Mouse (Mus musculus): ENCODE results near the gene Olfr5. TPM values are rescaled to one million over a fixed set of nuclear protein-coding genes. Genes with fewer than 3 reads are reported as not detected.
"Not testable (repeated sequence)": the region's sequence is repeated elsewhere in the genome, so short reads cannot be mapped to it uniquely, and the experiment has no call there.

Olfr5 gene
- not detected for total RNA-seq (2021)

DNA sequence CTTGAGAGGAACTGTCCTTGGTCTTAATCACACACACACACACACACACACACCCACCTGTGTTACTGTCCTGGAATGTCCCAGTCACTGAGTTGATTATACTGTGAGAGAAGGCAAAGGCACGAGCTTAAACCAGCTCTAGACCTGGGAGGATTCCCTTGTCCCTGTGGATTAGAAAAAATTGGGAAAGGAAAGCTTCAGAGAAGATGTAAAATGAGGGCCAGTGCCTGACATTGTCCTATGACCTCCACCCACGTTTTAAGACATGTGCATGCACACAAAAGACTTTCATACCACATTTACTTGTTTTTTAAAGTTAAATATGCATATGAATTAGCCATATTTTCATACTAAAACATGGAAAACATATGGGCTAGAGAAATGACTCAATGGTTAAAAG lies at the start of gene Olfr5:
TSS of gene Olfr5 (minus strand) at position 101 of the 400 bp plus-strand sequence.
- no peak for DNase-seq

DNA sequence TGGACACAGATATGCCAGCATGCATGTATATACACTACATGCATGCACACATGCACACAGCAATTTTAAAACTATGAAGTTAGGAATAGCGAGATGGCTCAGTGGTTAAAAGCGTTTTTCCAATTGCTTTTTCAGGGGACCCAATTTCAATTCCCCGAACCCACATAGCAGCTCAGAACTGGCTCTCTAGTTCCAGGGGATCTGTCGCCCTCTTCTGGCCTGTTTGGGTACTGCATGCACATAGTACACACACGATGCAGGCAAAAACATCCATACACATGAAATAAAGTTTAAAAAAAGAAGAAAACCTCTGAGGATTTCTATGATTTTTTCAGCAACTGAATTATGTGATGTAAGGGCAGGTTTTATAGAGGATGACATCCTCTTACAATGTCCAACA lies 39.4 kb upstream of the Olfr5 start:
- no peak for DNase-seq

DNA sequence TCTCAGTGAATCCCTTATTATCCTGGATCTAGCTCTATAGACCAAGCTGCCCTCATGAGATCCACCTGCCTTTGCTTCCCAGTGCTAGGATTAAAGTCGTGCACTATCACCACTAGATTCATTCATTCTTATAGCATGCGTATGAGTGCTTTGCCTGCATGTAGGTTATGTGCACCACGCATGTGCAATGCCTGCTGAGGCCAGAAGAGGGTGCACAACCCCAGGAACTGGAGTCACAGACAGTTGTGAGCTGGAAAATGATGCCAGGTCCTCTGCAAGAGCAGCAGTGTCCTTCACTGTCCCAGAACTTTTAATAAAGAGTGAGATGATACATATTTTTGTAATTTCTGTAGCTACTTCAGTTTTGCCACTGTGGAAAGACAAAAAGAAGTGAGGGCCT lies 38.3 kb upstream of the Olfr5 start:
- DNase-seq, result no peak

DNA sequence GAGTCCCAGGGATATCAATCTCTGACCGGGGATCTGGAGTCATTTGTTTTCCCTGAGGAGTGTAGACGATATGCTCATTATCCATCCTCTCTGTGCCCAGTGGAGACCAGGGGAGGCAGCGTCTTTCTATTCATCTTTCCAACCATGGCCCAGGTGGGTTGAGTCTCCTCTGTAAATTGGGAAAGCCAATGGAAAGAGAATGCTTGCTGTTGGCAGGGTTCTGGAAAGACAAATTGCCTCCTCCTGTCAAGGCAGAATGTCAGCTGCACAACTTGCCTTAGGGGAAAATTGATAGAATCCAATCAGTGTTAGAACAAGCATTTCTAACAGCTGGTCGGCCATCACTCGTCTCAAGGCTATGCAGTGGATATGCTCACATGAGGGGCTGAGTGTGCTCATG lies 36.1 kb upstream of the Olfr5 start, which contains the start of gene Olfr1349:
TSS of gene Olfr1349 (minus strand) at position 101 of the 400 bp plus-strand sequence.
- DNase-seq, result no peak

DNA sequence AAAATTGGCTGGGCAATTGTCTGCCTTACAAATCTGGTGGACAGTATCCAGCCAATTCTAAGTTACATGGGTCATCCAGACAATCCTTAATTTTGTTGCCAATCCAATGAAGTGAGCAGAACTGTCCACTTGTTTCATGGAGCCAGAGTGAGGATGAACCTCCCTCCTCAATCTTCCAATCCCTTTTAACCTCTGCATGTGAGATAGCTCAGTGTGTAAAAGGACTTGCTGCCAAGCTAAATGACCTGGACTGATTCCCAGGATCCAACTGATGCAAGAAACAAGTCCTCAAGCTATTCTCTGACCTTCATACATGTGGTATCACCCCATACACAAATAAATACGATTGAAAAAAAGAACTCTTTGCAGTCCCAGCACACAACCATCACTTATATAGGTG lies 34.9 kb upstream of the Olfr5 start:
- DNase-seq, result no peak

DNA sequence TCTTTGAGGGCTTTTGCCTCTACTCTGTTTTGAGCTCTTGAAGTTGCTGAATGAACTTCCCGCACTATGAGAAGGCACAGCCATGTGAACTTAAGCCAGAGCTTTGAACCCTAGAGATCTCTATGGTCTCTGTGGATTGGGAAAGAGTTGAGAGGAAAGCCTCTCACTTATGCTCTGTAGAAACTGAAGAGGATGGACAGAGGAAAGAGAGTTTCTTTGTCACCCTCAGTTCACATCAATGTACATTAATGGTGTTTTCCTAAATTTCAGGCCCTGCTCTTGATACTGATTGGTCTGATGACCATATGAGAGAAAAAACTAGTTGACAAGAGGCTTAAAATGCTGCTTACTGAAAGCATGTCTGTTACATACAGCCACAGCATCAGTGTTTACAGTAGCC lies 21.9 kb upstream of the Olfr5 start, which contains the start of gene Olfr1348:
TSS of gene Olfr1348 (minus strand) at position 101 of the 400 bp plus-strand sequence.
- no peak for DNase-seq

DNA sequence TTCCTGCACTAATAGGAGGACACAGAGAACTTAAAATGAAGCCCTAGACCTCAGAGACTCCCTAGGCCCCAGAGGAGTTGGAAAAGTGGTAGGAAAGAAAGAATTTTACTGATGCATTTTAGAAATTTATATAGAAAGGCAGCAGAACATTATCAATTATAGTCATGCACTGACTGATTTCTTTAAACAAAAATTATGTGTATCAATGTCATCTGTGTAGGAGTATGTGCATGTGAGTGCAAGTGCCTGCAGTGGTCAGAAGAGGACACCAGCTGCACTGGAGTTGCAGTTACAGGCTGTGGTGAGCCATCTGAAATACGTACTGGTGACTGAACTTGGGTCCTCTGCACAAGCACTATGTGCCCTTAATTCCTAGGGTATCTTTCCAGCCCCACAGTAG lies 12.9 kb upstream of the Olfr5 start, which contains the start of gene Olfr1347:
TSS of gene Olfr1347 (minus strand) at position 101 of the 400 bp plus-strand sequence.
- DNase-seq, result no peak

DNA sequence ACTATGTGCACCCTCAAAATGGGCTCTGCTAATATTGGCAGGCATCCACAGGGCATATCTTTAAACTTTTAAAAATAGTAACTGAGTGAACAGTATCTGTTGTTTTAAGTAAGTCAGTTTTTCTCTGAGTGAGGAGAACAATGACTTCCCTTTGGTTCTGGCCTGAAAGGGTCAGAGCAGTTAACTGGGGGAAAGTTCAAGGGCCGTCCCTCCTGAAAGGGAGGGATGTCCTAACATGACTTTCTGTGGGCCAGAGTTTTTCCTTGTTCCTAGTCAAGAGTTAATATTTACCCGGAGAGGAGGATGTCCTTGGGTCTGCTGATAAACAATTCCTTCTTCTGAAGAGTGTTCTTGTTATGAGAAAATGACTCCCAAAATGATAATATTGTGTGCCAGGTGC lies 9.1 kb downstream of the Olfr5 start:
- not testable (repeated sequence) for DNase-seq

DNA sequence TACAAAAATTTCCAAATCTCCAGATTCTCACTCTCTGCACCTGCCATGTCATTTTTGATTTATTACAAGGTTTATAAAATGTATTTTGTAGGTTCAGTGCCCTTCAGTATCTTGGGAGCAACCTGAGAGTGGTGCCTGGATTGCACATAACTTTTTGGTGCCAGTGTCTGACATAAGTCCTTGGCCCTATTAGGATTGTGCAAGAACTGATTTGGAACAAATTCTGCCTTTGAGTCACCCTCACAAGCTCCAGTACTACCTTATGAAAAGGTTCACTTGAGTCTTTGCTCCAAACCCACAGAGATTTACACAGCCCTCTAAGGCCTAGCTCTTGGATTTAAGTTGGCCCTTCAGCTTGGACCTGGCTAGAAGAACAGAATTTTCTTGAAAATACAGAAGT lies 19.8 kb downstream of the Olfr5 start, which contains the start of gene Olfr1346:
TSS of gene Olfr1346 (plus strand) at position 151 of the 400 bp plus-strand sequence.
- no peak for DNase-seq

DNA sequence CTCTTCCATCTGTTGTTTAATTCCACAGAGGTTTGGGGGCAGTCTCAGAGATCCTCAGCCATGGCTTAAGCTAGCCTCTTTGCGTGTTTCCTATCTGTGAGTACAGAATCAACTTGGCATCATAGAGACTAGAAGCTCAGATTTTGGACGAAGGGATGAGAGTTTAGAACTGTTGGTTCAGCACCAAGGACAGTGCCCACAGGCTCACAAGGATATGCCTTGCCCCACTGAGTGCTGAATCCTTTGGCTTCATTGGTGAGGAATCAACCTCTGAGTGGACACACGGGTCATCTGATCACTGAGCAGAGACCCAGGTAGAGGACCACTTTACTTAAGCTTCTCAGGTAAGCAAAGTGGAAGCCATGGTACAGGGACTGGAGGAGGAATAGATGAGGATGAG lies 30.3 kb downstream of the Olfr5 start:
- DNase-seq, result no peak

DNA sequence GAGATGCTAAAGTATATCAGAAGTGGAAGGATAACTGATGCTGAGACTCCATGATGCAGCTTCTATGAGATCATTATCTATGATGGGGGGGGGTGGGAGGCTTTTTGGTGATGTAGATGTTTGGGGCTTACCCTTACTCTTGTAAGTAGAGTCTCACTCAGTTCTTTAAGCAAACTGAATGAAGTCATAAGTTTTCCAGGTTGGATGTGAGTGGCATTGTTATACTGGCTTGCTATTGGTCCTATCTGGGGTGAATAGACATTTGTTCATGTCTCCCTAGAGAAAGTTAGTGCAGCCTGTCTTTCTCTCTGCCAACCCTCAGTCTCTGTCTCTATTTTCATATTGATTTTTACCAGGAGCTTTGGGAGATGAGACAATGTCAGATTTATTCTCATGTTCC lies 30.9 kb downstream of the Olfr5 start, which contains the start of gene Olfr1336:
TSS of gene Olfr1336 (plus strand) at position 301 of the 400 bp plus-strand sequence.
- DNase-seq, result no peak

DNA sequence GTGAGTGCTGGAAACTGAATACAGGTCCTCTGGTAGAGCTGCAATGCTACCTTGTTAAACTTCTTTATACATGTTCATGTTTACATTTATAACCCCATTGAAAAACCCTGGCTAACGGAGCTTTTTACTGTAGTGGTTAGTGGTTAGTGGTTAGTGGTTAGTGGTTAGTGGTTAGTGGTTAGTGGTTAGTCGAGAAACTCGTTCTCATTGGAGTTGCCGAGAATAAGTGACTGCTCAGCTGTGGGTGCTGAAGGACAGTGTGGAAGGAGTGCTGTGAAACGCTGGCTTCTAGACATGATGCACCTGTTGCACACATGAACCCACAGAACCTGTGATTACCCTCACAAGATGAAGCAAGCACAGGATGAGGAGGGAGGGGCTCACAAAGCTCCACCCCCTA lies 39.0 kb downstream of the Olfr5 start:
- no peak for DNase-seq

DNA sequence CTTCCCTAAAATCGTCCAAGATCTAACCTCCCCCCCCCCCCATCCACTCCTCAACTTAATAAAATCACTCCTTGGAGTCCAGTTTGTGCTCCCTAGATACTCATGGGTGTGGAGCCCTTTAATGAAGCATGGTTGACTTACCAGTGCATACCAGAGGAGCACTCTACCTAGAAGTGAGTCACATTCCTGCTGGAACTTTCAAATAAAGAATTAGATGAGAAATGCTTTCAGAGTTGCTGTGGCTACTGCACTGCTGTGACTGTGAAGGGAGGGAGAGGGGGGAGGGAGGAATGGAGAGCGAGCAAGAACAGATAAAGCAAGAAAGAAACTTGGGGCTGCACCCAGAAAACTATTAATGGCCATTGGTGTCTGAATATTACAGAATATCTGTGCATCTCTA lies 45.6 kb downstream of the Olfr5 start:
- no peak for DNase-seq

DNA sequence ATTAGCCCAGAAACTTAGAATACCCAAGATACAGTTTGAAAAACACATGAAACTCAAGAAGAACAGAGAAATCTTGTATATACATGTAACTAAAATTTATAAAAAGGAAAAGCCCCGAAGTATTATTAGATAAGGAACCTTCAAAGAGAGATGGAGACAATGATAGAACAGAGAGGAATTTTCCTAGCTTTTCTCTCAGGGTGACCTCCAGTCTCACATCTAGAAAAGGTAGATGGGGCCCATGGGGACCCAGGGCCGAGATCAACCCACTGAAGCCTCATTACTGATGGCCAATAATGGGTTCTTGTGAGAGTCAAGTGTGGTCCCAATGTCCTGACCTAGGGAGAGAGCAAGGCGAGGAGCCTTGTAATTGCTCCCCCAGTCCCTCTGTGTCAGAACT lies 48.4 kb downstream of the Olfr5 start, which contains the start of gene Olfr1344:
TSS of gene Olfr1344 (plus strand) at position 301 of the 400 bp plus-strand sequence.
- DNase-seq, result no peak

DNA sequence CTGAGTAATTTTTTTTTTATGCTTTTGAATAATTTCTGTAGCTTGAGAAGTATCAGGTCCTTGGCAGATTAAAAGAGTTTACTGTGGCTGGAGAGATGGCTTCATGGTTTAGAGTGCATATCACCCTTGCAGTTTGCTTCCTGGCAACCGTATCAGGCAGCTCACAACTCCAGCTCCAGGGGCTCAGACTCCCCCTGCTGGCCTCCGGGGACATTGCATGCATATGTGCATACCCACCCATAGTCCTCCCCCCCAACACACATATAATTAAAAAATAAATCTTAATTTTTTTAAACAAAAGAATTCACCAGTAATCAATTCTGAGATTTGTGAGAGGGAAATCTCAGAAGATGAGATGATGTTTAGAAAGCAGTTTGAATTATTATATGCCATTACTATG lies 56.4 kb downstream of the Olfr5 start:
- no peak for DNase-seq

DNA sequence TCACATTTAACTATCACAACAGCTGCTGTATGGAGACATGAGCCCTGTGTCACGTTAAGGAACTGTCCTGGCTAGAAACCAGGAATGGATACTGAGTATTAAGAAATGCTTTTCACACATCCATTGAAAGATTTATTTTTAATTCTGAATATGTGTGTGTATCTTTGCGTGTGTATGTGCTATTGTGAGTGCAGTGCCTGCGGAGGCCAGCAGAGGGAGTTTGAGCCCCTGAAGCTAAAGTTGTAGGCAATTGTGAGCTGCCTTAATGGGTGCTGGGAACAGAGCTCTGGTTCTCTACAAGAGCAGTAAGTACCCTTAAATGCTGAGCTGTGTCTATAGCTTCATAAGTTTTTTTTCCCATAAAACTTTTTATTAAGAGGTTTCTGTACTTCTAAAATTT lies 57.4 kb downstream of the Olfr5 start:
- DNase-seq, result no peak

Other genes starting within 250 kb of the Olfr5 start
- not detected for gene Epp13, start 234.2 kb downstream of the Olfr5 start, total RNA-seq (2021)
- 10 to 100 TPM; 17.6 to 19.0 TPM for gene Zfp667, start 200.4 kb downstream of the Olfr5 start, total RNA-seq (2021)
- gene Zfp583, start 155.7 kb downstream of the Olfr5 start, total RNA-seq (2021), result 10 to 100 TPM; 10.4 to 13.1 TPM
- 1 to 10 TPM; 6.0 to 8.0 TPM for gene Gm3854, start 143.2 kb downstream of the Olfr5 start, total RNA-seq (2021)
- gene Zfp78, start 123.7 kb downstream of the Olfr5 start, total RNA-seq (2021), result 1 to 10 TPM; 5.3 to 5.8 TPM
- gene Zfp28, start 103.6 kb downstream of the Olfr5 start, total RNA-seq (2021), result 10 to 100 TPM in 1 of 2 experiments, 1 to 10 TPM in 1; 6.0 to 12.0 TPM
- gene Smim17, start 88.2 kb downstream of the Olfr5 start, total RNA-seq (2021), result 10 to 100 TPM; 21.3 to 24.2 TPM
- gene Gm20715, start 76.7 kb downstream of the Olfr5 start, total RNA-seq (2021), result under 1 TPM; 0.45 to 0.68 TPM
- gene Olfr1344, start 48.3 kb downstream of the Olfr5 start, total RNA-seq (2021), result 1 to 10 TPM in 1 of 2 experiments, under 1 TPM in 1; 0.99 to 2.4 TPM
- under 1 TPM; 0.08 to 0.12 TPM for gene Olfr1336, start 30.8 kb downstream of the Olfr5 start, total RNA-seq (2021)
- gene Olfr1346, start 19.8 kb downstream of the Olfr5 start, total RNA-seq (2021), result not detected
- not detected for gene Olfr1347, start 12.8 kb upstream of the Olfr5 start, total RNA-seq (2021)
- gene Olfr1348, start 21.8 kb upstream of the Olfr5 start, total RNA-seq (2021), result not detected
- not detected for gene Olfr1349, start 36.0 kb upstream of the Olfr5 start, total RNA-seq (2021)
- not detected for gene Olfr1350, start 77.9 kb upstream of the Olfr5 start, total RNA-seq (2021)
- gene Zim1, start 209.5 kb upstream of the Olfr5 start, total RNA-seq (2021), result 10 to 100 TPM in 1 of 2 experiments, 1 to 10 TPM in 1; 8.9 to 10.5 TPM
- 100 to 1,000 TPM; 178 to 188 TPM for gene Peg3, start 243.5 kb upstream of the Olfr5 start, total RNA-seq (2021)
- 10 to 100 TPM; 29.4 to 32.9 TPM for gene Usp29, start 243.6 kb upstream of the Olfr5 start, total RNA-seq (2021)